Mouse (Mus musculus) heart, adult 2 months (tissue): ENCODE data around the gene Fat4.

Experiments used
- CTCF ChIP-seq: fragments of 200-600 bp; IDR thresholded peaks from 2 replicates; pipeline ENCODE4 v1.8.1; 2022; ENCODE audit warnings: antibody characterized with exemption, mild to moderate bottlenecking, moderate library complexity
- EP300 ChIP-seq: fragments of 200-500 bp; IDR thresholded peaks from 2 replicates; pipeline ENCODE4 v1.6.1; 2011; ENCODE audit warnings: low read depth, low read length, control low read depth; ENCODE audit not compliant: insufficient read depth
- POLR2A ChIP-seq: fragments of 200-500 bp; IDR thresholded peaks from 2 replicates; pipeline ENCODE4 v1.6.1; 2011; ENCODE audit warnings: mild to moderate bottlenecking, low read depth, low read length, control low read depth; ENCODE audit not compliant: insufficient read depth

- TF ChIP-seq CTCF: peak; percentile 22
- no peak for TF ChIP-seq EP300
- TF ChIP-seq POLR2A: no peak
Measured at GRCm38 (mm10) chr3:38875872-38876271, 10.9 kb upstream of the Fat4 start.
